Mouse (Mus musculus): ENCODE results near the gene Gpatch4.

DNA sequence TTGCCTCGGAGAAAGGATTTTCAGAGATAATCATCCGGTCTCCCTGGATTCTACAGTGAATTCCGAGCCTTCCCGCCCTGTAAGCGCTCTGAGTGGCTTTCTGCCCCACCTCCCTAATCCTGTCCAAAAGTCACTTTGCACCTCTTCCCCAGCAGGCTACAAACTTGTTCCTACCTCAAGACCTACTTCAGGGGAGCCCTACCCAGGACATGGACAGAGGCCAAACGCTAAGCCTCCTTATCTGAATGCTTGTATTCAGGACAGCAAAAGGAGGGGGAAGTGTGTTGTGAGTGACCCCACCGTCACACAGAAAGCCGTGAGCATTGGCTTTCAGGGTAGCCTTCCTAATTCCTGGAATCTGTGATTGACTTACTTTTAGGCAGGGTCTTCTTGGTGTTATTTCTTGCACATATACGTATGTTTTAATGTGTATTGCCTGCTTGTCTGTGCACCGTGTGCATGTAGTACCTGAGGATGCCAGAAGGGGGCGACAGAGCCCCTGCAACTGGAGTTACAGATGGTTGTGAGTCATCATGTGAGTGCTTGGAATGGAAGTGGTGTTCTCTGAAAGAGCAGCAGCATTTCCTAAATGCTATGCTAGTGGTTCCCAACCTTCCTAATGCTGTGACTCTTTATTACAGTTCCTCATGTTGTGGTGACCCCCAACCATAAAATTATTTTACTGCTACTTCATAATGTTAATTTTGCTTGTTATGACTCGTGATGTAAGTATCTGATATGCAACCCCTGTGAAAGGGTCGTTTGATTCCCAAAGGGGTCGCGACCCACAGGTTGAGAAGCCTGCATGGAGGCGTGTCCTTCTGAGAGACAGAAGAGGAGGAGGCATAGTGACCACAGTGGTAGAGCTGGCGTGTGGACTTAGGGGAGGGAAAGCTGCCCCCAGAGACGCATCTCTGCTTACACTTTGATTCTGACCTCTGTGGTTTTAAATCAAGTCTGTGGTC is 36.8 kb upstream of the Gpatch4 start:
- no peak for TF ChIP-seq CTCF (IDR thresholded peaks at IDR 0.05; ENCODE audit: control insufficient read depth, insufficient read depth, insufficient read length)
- no peak for TF ChIP-seq MAX (IDR thresholded peaks at IDR 0.05)
- TF ChIP-seq CEBPB (IDR thresholded peaks at IDR 0.05; ENCODE audit: low read depth), result no peak
- TF ChIP-seq USF1 (IDR thresholded peaks at IDR 0.05; ENCODE audit: low read depth), result no peak

Measured in C2C12 (cell line).